Mouse (Mus musculus): ENCODE measurements around the gene Gucd1.
A peak's percentile ranks its signal among the peaks of the same experiment; 100 is the strongest.
"Not testable (repeated sequence)": the region's sequence is repeated elsewhere in the genome, so short reads cannot be mapped to it uniquely, and the experiment has no call there.

Gene Gucd1

DNA sequence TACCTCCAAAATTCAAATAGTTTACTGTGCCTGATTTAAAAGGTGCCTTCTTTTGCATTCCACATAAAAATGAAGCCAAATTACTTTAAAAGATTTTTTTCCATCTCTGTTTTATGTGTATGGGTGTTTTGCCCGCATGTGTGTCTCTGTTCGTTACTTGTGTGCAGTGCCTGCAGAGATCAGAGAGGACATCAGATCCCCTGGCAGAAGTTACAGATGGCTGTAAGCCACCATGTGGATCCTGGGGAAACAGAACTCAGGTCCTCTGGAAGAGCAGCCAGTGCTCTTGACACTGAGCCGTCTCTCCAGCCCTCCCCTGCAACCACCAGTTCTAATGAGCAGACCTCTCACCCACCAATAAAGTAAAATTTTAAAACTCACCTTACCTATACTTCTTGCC, 55.0 kb downstream of the Gucd1 start:
- DNase-seq, result no peak

DNA sequence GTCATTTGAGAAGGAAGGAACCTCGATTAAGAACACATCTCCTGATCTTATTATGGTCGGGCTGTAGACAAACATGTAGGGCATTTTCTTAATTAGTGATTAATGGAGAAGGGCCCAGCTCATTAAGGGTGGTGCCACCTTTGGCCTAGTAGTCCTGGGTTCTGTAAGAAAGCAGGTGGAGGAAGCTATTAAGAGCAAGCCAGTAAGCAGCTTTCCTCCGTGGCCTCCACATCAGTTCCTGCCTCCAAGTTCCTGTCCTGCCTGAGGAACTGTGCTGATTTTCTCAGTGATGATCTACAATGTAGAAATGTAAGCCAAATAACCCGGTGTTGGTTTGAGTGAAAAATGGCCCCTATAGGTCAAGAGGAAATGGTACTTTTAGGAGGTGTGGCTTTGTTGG, 59.4 kb downstream of the Gucd1 start:
- DNase-seq, result no peak

DNA sequence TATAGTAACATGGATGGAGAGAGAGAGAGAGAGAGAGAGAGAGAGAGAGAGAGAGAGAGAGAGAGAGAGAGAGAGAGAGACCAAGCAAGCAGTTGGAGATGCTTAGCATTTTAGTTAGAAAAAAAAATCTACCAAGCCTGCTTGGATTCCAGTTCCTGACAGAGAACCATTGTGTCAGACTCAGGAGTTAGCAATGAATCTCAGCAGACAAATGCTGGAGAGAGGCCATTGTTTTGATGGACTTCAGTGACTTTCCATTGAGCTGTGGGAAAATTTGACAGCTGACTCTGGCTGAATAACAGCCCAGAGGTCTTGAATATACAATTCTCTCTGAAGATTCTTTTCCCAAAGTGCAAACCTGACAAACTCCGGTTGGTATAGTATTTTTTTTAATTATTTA, 59.9 kb downstream of the Gucd1 start:
- no peak for DNase-seq

DNA sequence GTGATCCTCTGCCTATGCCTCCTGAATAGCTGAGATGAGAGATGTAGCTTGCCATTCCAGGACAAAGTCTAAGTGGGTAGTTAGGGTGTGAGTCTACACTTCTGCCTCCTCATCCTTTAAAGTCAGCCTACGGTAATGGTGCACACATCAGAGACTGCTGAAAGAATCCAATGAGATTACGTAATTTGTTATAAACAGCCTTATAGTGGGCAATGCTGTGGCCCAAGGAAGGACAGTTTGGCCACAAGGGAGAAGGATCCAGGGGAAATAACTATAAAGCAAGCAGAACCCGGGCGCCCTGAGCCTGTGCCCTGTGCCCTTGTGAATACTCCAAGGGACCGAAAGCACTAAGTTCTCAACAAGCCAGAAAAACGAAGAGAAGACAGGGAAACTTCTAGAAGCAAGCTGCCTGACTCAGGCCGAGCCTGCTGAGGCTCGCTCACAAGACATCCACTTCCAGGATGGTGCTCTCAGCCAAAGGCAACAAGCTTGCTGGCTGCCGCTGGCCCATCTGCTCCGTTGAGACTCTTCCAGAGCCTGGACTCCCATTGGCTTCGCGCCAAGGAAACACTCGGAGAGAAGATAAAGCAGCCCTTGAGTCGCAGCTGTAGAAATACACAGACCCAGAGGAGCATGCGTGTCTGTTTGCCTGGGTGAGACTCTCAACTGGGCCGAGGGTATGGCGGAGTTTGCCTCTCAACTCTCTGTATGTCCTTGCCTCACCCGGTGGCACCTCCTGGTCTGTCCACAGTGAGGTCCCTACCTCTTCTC, 61.5 kb downstream of the Gucd1 start:
- DNase-seq, result not testable (repeated sequence)

DNA sequence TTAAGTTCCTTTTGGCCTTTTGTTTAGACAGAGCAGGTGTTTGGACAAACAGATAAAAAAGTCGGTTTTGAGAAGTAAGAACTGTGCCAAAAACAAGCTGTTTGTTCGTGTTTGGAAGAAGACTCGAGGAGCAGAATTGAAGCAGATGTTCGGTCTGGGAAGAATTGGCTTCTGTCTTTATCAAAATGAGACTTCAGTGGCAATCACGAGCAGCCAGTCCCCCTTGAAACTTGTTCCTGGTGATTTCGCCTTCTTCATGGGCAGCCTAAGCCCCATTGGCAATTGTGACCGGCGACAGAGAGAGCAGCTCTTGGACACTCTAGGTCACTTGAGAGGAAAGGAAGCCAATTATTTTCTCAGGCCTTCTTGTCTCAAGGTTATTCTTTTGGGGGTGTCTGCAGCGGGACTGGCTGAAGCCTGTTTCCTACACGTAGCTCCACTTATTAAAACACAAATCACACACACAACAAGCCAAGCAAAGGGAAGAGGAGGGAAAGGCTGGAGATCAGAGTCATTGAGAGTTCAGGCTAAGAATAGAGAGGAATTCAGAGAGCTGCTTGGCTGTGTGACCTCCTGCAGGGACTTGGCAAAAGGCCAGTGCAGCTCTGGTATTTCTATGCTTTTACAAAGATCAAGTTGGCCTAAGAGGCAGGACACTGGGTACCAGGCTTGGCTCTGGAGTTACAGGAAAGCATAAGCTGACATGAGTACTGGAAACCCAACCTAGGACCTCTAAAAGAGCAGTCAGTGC, 66.6 kb downstream of the Gucd1 start:
- peak; percentile 81 for DNase-seq

DNA sequence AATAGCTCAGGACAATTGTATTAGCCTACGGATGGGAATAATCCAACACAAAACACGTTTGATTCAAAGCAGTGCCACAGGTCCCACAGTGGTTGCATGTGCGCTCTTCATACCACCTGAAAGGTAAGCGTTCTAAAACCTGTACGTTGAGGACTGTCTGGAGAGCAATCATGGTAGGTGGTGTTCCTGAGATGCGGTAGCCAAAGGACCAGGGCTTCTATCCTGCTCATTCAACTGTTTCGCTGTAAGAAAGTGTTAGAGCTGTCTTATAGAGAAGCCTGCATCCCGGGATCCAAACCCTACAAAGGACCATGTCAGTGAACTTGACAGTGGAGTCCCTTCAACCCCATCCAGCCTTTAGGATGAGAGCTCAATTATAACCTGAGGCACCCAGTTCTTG, 67.4 kb downstream of the Gucd1 start:
- DNase-seq, result no peak

DNA sequence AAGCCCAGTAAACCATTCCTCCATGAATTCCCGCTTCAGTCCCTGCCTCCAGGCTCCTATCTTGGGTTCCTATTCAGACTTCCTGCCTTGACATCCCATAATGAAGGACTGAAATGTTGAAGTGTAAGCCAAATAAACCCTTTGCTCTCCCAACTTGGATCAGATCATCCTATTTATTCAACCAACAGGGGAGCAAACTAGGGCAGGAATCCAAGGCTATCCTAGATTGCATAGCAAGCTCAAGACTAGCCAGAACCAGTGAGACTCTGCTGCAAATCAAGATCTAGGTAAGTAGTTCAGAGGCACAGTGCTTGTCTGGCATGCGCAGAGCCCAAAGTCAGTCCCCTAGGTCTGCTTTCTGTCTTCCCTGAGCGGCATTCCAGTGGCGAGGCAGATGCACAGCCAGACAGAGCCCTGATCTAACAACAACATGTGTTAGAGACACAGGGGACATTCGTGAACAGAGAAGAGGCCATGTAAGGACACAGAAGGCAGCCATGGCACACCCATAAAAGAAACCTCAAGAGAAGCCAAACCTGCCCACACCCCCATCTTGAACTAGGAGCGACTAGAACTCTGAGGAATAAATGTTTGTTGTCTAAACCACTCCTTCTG, 68.9 kb downstream of the Gucd1 start:
- no peak for DNase-seq

DNA sequence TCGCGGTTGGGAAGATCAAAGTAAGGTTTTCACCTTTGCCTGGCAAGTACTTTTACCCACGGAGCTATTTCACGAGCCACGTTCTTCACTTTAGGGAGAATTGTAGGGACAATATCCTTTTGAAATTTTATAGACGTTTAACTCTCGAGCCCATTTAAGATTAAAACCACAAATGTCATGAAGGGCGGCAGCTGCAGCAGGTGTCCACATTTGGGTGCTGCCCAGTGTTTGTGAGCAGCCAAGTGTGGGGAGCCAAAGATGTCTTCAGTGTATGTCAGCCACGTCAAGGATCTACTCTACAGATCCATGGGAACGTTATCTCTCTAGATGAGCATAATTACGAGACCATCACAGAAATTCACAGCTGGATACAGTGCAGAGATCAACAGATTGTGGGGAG, 70.3 kb downstream of the Gucd1 start:
- no peak for DNase-seq

DNA sequence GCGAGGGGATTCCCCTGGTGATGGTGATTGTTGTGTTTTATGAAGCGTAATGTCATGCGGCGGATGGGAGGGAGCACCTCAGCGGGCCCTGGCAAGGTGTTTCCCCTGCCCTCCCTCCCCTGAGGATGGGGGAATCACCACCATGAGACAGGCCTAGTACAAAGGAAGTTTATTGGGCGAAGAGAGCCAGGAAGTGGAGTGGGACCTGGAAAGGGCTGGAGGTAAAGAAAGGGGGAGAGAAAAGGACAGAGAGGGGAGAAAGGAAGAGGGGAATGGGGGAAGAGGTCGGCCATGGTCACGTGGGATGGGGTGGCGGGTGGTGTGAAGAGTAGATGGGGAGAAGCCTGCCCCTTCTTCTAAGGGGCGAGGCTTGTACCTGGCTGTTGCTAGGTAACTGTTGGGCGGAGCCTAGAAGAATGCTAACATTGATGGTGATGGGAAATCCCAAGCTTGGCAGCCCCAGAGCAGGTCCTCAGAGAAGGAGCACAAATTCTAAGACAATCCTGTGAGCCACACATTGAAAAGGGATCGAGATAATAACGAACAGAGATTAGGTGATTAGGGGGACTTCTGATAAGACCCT, 71.2 kb downstream of the Gucd1 start:
- no peak for DNase-seq

DNA sequence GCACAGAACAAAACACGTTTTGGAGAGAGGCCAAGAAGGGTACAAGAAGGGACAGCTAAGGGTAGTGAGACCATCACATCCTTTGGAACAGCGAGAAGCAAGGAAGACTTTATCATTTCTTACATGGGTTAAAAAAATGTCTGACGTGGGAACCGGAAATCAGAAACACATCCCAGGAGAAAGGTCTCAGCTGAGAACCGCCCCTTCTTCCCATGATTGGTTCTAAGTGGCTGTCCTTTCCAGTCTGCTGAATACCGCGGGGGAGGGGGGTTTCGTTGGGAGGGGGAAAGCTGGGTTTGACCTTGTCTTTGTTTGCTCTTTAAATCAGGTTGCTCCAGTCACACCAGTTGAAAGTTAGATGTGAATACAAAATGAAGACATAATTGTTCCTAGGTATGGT, 72.7 kb downstream of the Gucd1 start:
- DNase-seq, result no peak

DNA sequence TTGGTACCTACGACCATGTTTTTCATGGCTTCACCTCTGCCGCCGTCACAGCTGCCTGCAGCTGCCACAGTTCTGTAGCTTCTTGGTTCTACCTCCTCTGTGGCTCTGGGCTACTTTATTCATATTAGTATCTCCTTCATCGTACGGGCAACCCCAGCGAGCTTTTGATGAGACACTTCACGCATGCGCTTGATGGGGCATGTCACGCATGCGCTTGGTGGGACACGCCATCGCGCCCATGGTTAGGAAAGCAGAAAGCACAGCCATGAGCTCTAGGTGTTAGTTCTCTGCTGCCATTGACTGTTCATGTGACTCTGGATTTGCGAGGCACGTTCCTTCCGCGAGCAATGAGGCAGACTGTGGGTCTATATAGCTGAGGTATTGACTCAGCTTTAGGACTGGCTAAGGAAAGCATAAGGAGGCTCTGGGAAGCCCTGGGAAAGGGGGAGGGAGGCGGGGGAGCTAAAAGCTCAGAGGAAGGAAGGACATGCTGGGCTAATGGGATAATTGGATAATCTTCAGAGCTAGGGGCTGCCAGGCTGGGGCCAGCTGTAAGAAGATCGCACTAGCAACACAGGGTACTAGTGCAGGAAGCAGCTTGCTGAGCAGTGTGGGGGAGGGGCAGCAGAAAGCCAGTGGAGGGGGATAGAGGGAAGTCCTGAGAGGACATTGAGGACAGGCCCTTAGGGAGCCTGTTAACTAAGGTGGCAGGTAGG, 73.5 kb downstream of the Gucd1 start:
- DNase-seq, result no peak

DNA sequence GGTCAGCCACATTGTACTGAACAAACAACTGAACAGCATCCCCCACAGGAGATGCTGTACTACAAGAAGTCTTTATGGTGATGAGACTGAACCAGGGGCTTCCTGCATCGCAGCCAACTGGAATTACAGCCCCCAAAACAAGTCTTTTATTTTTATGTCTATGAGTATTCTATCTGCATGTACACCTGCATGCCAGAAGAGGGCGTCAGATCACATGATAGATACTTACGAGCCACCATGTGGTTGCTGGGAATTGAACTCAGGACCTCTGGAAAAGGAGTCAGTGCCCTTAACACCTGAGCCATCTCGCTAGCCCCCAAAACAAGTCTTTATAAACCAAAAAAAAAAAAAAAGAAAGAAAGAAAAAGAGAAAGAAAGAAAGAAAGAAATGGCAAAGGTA, 74.8 kb downstream of the Gucd1 start:
- DNase-seq, result no peak

DNA sequence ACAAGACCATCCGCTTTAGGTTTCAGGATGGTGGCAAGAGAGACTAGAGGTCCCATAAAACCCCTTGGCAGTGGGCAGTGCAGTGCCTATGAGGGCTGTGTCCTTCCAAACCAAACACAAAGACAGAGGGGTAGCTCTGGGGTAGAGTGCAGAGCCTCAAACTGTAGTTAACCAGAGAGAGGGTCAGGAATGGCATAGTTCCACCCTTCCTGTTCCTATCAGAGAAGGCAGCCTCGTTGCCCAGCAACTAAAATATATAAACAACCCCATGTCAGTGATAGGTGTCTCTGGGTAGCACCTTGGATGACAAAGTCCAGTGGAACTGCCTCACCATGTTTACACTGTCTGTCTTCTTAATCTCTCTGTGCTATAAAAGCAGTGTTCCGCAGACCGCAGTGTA, 76.0 kb downstream of the Gucd1 start:
- no peak for DNase-seq

DNA sequence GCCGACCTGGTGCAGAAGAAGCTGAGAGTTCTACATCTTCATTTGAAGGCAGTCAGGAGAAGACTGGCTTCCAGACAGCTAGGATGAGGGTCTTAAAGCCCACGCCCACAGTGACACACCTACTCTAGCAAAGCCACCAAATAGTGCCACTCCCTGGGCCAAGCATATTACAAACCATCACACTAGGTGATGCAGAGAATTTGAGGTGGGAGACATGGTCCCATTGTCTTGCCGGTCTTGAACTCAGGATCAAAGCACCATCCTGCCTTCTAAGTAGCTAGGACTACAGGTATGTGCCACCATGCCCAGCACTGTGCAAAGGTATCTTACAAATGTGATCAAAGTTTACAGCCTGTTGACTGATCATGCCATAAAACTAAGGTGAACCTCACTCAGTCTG, 77.0 kb downstream of the Gucd1 start:
- no peak for DNase-seq

DNA sequence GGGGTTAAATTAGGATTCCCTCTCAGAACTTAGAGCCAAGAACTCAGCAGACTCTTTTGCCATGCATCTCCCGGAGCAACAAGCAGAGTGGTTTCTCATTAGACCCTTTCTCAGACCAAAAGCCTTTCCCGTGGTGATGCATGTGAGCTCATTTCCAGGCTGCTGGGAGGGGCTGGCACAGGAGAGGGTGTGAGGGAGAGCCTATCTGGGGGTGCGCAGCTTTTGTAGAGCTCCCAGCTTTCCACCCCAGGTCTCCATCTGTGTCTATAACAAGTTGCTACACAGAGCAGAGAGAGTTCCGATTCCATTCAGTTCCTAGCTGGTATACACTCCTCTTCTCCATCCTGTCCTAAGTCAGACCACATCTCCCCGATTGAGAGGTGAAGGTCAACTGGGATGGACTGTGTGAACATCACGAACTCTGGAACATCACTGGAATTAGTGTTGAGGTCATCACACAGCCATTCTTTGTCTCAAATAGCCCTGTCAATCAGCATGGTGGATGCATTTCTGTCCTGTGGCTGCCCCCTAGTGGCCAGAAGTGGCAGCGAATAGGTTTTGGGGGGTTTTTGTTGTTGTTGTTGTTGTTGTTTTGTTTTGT, 78.5 kb downstream of the Gucd1 start:
- DNase-seq, result peak; percentile 64

DNA sequence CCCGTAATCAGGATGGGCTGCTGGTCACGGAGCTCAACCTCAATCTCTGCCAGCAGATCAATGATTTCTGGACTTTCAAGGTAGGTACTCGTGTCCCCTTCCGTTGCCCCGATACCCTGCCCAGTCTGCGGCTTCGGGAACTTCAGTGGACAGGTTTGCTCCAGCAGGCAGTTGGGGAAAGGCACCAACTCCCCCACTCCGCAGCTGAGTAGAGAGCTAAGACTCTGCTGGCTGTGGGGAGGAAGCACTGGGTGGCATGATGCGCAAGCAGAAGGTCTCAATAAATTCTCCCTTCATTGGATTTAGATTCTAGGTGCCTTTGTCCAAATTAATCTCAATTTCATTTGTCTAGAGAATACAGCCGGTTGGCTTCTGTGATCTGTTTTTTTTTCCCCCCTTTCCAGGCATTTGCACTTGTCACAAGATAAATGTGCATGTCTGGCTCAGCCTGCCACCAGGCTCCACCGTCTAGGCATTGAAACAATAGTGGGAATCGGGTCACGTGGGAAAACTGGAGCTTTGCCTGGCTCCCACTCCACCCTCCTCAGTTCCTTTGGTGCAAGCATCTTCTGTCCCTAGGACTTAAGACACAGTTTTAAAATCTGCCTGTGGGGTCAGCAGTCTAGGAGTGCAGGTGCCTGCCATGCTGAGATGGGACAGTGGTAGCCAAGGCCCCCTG, 79.5 kb downstream of the Gucd1 start:
- peak; percentile 68 for DNase-seq

DNA sequence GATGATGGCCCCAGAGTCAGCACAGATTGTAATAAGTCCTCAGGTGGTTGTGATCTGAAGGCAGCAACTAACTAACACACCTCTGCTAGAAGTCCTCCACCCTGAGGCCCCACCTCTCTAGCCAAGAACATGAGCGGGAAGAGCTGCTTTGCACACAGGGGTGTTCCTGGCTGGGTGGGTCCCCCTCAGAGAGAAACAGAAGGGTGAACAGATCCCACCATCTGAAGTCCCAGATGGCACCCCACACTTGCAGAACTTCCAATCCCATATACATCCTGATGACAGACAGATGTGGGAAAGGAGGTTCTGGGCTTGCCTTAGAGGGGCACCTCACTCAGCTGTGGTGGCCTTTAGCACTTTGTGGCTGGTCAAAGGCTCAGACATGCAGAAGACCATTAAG, 80.5 kb downstream of the Gucd1 start:
- DNase-seq, result no peak

DNA sequence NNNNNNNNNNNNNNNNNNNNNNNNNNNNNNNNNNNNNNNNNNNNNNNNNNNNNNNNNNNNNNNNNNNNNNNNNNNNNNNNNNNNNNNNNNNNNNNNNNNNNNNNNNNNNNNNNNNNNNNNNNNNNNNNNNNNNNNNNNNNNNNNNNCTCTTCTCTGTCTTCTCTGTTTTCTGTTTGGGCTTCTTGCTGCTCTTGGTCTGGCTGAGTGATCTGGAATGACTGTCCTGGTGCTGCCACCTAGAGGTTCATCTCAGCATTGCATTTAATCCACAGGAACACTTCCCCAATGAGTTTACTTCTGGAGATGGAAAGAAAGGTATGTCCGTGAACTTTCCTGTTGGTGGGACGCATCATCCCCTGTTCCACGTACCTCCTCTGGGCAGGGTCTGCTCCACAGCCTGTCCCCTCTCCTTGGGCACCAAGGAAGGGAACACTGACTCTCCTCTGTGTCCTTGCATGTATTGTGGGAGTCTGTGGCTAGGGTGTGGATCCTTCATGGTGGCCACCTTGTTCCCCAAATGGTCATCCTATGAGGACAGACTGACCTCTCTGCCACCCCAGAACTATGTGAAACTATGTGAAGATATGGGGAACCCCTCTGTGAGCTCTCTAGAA, 81.1 kb downstream of the Gucd1 start:
- peak; percentile 85 for DNase-seq

DNA sequence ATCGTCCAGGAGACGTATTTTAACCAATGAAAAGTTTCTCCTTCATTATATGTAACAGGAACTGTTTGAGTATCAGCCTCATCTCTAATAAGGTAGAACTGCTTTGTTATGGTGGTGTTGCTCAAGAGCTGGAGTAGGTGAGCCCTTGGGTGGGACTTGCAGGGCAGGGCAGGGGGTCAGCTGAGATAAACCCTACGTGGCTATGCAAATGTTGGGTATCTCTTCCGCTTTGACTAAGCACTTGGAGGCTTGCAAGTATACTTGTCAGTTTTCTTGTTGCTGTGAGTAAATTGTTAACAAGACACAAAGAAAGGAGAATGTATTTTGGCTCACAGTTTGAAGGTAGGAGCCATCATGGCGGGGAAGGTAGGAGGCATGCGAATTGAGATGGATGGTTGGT, 87.1 kb downstream of the Gucd1 start:
- peak; percentile 2 for DNase-seq

DNA sequence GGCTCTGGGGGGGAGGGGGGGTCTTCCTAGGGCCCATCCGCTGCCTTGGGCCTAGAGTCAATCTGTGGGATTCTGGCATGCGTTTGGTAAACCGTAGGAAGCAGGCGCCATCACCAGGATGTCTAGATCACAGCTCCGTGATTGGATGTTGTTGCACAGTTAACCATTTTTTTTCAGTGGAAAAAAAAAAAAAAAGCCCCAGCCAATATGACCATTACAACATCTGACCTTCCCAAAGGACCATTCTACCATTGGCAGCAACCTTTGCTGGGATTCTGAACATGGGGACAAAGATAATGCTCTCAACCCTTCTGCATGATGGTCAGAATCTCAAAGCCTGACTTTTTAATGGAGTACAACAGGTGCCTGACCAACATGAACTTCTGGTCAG, 87.6 kb downstream of the Gucd1 start:
- peak; percentile 1 for DNase-seq

DNA sequence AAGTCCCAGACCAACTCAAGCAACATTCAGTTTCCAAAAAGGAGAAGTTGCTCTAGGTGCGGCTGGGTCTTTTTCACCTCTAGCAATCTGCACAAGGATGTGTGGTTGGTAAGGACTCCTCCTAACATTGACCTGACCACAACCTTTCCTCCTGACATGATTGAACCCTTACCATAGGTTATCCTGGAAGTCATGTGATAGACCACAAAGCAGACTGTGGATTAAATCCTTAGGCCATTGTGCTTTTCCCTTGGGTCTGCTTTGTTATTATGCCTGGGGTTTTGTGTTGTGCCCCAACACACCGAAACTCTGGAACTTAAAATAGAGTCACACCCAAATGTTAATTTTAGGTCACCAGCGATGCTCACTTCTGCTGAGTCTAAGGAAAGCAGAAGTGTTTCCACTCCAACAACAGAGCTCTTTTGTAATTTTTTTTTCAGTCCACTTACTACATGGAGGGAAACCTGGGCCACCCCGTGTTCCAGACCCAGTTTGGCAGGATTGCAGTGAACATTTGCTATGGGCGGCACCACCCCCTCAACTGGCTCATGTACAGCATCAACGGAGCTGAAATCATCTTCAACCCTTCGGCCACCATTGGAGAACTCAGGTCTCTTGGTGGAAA, 88.1 kb downstream of the Gucd1 start:
- peak; percentile 2 for DNase-seq

Data from kidney, adult 18-20 months (tissue).